Mouse (Mus musculus) midbrain, embryonic 14.5 days (tissue): Measurements from ENCODE around the gene Ace3. TPM values are rescaled to one million over a fixed set of nuclear protein-coding genes. Genes with fewer than 3 reads are reported as not detected.
"Not testable (repeated sequence)": the region's sequence is repeated elsewhere in the genome, so short reads cannot be mapped to it uniquely, and the experiment has no call there.

Experiments
- ATAC-seq: fragments of 200-750 bp; cut with Nextera tagmentation; 2 replicates; pipeline ENCODE4 v1.8.0; 2017; ENCODE audit warnings: moderate number of reproducible peaks, moderate library complexity; ENCODE audit not compliant: low FRiP score, low TSS enrichment
- DNase-seq: peaks from one replicate; pipeline ENCODE4 v3.0.0-alpha.2; 2015
- H3K27ac ChIP-seq: fragments of 300-500 bp; sonication (generic); replicated peaks from 2 replicates; pipeline ENCODE4 v1.5.1; 2014; ENCODE audit warnings: mild to moderate bottlenecking, low read depth, low read length, moderate library complexity
- H3K27me3 ChIP-seq: fragments of 300-500 bp; sonication (generic); 2 replicates; pipeline ENCODE4 v1.6.1; 2014; ENCODE audit warnings: low read length, control low read depth, mixed read lengths; ENCODE audit not compliant: control insufficient read depth, insufficient read depth
- H3K36me3 ChIP-seq: fragments of 300-500 bp; sonication (generic); 2 replicates; pipeline ENCODE4 v1.6.1; 2014; ENCODE audit warnings: low read length, control low read depth; ENCODE audit not compliant: control insufficient read depth, insufficient read depth
- H3K4me1 ChIP-seq: fragments of 300-500 bp; sonication (generic); 2 replicates; pipeline ENCODE4 v1.6.1; 2014; ENCODE audit warnings: mild to moderate bottlenecking, antibody characterized with exemption, low read length, control low read depth; ENCODE audit not compliant: control insufficient read depth, insufficient read depth
- H3K4me2 ChIP-seq: fragments of 300-500 bp; sonication (generic); 2 replicates; pipeline ENCODE4 v1.6.1; 2014; ENCODE audit warnings: mild to moderate bottlenecking, low read length, moderate library complexity
- H3K4me3 ChIP-seq: fragments of 300-500 bp; sonication (generic); replicated peaks from 2 replicates; pipeline ENCODE4 v1.5.1; 2014; ENCODE audit warnings: low read depth, low read length
- H3K9ac ChIP-seq: fragments of 300-500 bp; sonication (generic); replicated peaks from 2 replicates; pipeline ENCODE4 v1.6.1; 2014; ENCODE audit warnings: mild to moderate bottlenecking, low read length, moderate library complexity
- H3K9me3 ChIP-seq: fragments of 300-500 bp; sonication (generic); 2 replicates; pipeline ENCODE4 v1.6.1; 2016; ENCODE audit warnings: low read length, control low read depth, mixed read lengths; ENCODE audit not compliant: control insufficient read depth
- WGBS: fragments of 180-500 bp; shearing (Covaris S2); extraction: QIAGEN DNeasy Blood & Tissue Kit; methylation state at CpG from one replicate; pipeline ENCODE4 v1.1.7; 2014; 5-methylcytosine and 5-hydroxymethylcytosine counted together
- polyA plus RNA-seq: library from polyadenylated mRNA; unstranded; fragments of >200 nt; fragmentation: Nextera tagmentation; extraction: Ambion mirVana; gene quantifications from 2 replicates; pipeline ENCODE4 v1.2.1, GENCODE M21; 2014

Gene Ace3
- polyA plus RNA-seq, 1 experiment from 2014 or later: 0.09 TPM

- WGBS: 83% methylated on average over 5 of the region's 5 CpGs
- no peak for DNase-seq
- H3K4me3 ChIP-seq: no peak overlapping the region
- H3K27me3 ChIP-seq: no peaks in the 10 kb centered on the region
- H3K4me2 ChIP-seq: no peak overlapping the region
- H3K36me3 ChIP-seq: no peaks in the 10 kb centered on the region
- 0 out of 2 replicates have a peak, but pooled peaks cover 6% of the 10 kb centered on the region for H3K4me1 ChIP-seq
- no peak overlapping the region for H3K27ac ChIP-seq
- no peak for ATAC-seq
- H3K9me3 ChIP-seq: no peaks in the 10 kb centered on the region
- no peak overlapping the region for H3K9ac ChIP-seq
Observed at GRCm38 (mm10) chr11:106016440-106016839, 22.0 kb downstream of the Ace3 start.

- H3K4me3 ChIP-seq: peak overlapping the region; percentile 44
- DNase-seq (peak; percentile 82), ATAC-seq (no peak)
- no peaks in the 10 kb centered on the region for H3K9me3 ChIP-seq
- H3K27me3 ChIP-seq: no peaks in the 10 kb centered on the region
- peak overlapping the region; percentile 66 for H3K27ac ChIP-seq
- H3K36me3 ChIP-seq: no peaks in the 10 kb centered on the region
- H3K4me1 ChIP-seq: 0 out of 2 replicates have a peak, but pooled peaks cover 3% of the 10 kb centered on the region
- H3K4me2 ChIP-seq: peak overlapping the region; percentile 76
- under 1% methylated on average over 50 of the region's 50 CpGs for WGBS
- peak overlapping the region; percentile 64 for H3K9ac ChIP-seq
Observed at GRCm38 (mm10) chr11:106020051-106020763, 25.7 kb downstream of the Ace3 start.

GRCm38 (mm10) chr11:106025774-106026173 is 31.3 kb downstream of the Ace3 start:
- Histone ChIP-seq H3K27ac (no peak overlapping the region), H3K27me3 (no peaks in the 10 kb centered on the region), H3K4me3 (no peak overlapping the region), H3K9ac (no peak overlapping the region), H3K9me3 (no peaks in the 10 kb centered on the region), H3K4me2 (no peak overlapping the region), H3K36me3 (no peaks in the 10 kb centered on the region), H3K4me1 (no peaks in the 10 kb centered on the region)
- ATAC-seq: no peak
- no peak for DNase-seq
- 91% methylated on average over 3 of the region's 3 CpGs for WGBS

- no peak overlapping the region for H3K4me2 ChIP-seq
- peak; percentile 68 for DNase-seq
- H3K9me3 ChIP-seq: no peaks in the 10 kb centered on the region
- H3K27ac ChIP-seq: no peak overlapping the region
- H3K4me3 ChIP-seq: no peak overlapping the region
- WGBS: 41% methylated on average over 11 of the region's 11 CpGs
- H3K36me3 ChIP-seq: no peaks in the 10 kb centered on the region
- no peaks in the 10 kb centered on the region for H3K27me3 ChIP-seq
- no peak for ATAC-seq
- H3K4me1 ChIP-seq: no peaks in the 10 kb centered on the region
- H3K9ac ChIP-seq: no peak overlapping the region
Observed at GRCm38 (mm10) chr11:106026465-106027151, 32.1 kb downstream of the Ace3 start.

GRCm38 (mm10) chr11:106027607-106028006 is 33.1 kb downstream of the Ace3 start:
- no peak for ATAC-seq
- Histone ChIP-seq H3K27ac (no peak overlapping the region), H3K4me2 (no peak overlapping the region), H3K4me3 (no peak overlapping the region), H3K9ac (no peak overlapping the region), H3K9me3 (no peaks in the 10 kb centered on the region), H3K4me1 (no peaks in the 10 kb centered on the region), H3K27me3 (no peaks in the 10 kb centered on the region), H3K36me3 (no peaks in the 10 kb centered on the region)
- WGBS: 93% methylated on average over 5 of the region's 5 CpGs
- DNase-seq: no peak

- H3K27ac ChIP-seq: peak overlapping the region; percentile 75
- 48% methylated on average over 6 of the region's 25 CpGs for WGBS
- H3K4me1 ChIP-seq, ATAC-seq, DNase-seq, H3K27me3 ChIP-seq, H3K4me2 ChIP-seq, H3K9me3 ChIP-seq, H3K36me3 ChIP-seq, H3K9ac ChIP-seq: not testable (repeated sequence)
- H3K4me3 ChIP-seq: peak overlapping the region; percentile 28
Observed at GRCm38 (mm10) chr11:106032074-106032473, 37.6 kb downstream of the Ace3 start.

GRCm38 (mm10) chr11:106033491-106033919 is 39.0 kb downstream of the Ace3 start:
- DNase-seq (peak; percentile 47), ATAC-seq (no peak)
- Histone ChIP-seq H3K4me2 (peak overlapping the region; percentile 43), H3K27ac (peak overlapping the region; percentile 74; the same call in 1 of the 2 replicates), H3K4me1 (peaks cover 19% of the 10 kb centered on the region; the same call in 1 of the 2 replicates), H3K4me3 (0 out of 2 replicates have a peak overlapping the region, but pooled peaks have one; percentile 15), H3K27me3 (no peaks in the 10 kb centered on the region), H3K36me3 (no peaks in the 10 kb centered on the region), H3K9me3 (no peaks in the 10 kb centered on the region), H3K9ac (no peak overlapping the region; the same call in 1 of the 2 replicates)
- WGBS: 31% methylated on average over 11 of the region's 11 CpGs

GRCm38 (mm10) chr11:106034986-106035385 is 40.5 kb downstream of the Ace3 start:
- DNase-seq (no peak), ATAC-seq (no peak)
- Histone ChIP-seq H3K4me1 (peaks cover 24% of the 10 kb centered on the region; the same call in 1 of the 2 replicates), H3K27me3 (no peaks in the 10 kb centered on the region), H3K4me2 (no peak overlapping the region), H3K36me3 (no peaks in the 10 kb centered on the region), H3K27ac (no peak overlapping the region), H3K9ac (no peak overlapping the region), H3K4me3 (no peak overlapping the region), H3K9me3 (no peaks in the 10 kb centered on the region)
- whole genome bisulfite sequencing: 88% methylated on average over 9 of the region's 9 CpGs
